Mouse (Mus musculus) left cerebral cortex, postnatal 10 days (tissue): ENCODE measurements around the gene Vamp3. TPM values are rescaled to one million over a fixed set of nuclear protein-coding genes. Genes with fewer than 3 reads are reported as not detected.
"Not testable (repeated sequence)": the region's sequence is repeated elsewhere in the genome, so short reads cannot be mapped to it uniquely, and the experiment has no call there.

Experiments
- DNase-seq, 2 experiments: peaks; one replicate each; pipeline ENCODE4 v3.0.0; 2021 to 2022; ENCODE audit warnings: low spot score in 2 of 2, mixed read lengths in 1 of 2; ENCODE audit errors: extremely low spot score in 1 of 2
- intact Hi-C: fragments of 180-260 bp; cut with DNase I; formaldehyde crosslinking; loops from one replicate; pipeline ENCODE4 v1.15.1; 2025
- total RNA-seq, 2 experiments: library from RNA; stranded (reverse); gene quantifications; 2 replicates each; pipeline ENCODE4 v1.2.3; 2021

Gene Vamp3
- total RNA-seq, 2 experiments from 2014 or later: 31.0 to 31.1 TPM

DNA sequence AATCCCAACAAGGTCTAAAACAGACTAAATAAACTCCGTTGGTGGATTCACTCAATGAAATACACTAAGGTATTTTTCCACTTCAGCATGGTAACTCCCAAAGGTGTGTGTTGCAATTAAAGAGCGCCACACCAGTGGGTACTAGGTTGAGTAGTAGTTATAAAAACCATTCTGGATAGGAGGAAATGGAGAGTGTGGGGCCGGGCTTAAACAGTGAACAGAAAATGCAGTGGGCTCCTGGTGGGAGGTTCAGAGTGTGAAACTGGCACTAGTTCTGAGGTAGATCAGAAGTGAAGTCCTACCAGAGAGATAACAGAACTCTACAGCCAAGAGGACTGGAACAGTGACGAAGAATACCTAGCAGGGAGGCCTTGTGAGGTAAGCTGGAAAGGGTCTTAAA lies 871 bp upstream of the Vamp3 start:
- intact Hi-C loops: no loop called here

DNA sequence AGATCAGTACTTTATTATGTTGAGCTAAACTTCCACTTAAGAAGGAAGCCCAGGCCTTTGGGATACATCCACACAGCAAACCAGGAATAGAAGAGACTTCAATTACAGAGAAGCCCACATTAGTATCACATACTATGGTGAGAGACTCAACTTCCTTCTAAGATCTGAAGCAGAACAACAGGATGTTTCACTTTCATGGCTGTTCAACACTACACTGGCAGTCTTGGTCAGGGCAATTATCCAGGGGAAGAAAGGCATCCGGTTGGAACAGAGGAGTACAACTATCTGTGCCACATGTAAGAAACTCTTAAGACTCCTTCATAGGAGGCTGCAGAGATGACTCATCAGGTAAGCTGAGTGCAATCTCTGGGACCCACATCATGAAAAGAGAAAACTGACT lies 6.6 kb downstream of the Vamp3 start:
- intact Hi-C loops: no loop called here
- no peak for DNase-seq

More for the DNA sequence above, 871 bp upstream of the Vamp3 start:
- no peak for DNase-seq

DNA sequence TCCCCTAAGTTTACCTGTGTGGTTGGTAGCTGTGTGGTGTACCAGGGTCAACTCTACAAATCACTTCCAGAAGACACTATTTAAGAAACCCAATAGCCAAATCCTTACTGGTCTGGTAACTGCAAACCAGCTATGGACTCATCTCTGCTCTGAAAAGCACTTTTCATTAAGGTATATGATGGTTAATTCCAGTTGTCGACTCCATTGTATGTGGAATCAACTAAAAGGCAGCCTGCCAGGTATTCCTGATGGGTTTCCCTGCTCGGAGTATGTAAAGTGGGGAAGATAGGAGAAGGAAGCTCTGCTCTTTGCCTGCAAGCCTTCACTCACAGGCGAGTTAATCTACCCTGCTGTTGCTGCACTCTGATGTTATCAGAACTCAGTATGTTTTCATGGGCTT lies 11.2 kb downstream of the Vamp3 start:
- intact Hi-C loops: no loop called here

DNA sequence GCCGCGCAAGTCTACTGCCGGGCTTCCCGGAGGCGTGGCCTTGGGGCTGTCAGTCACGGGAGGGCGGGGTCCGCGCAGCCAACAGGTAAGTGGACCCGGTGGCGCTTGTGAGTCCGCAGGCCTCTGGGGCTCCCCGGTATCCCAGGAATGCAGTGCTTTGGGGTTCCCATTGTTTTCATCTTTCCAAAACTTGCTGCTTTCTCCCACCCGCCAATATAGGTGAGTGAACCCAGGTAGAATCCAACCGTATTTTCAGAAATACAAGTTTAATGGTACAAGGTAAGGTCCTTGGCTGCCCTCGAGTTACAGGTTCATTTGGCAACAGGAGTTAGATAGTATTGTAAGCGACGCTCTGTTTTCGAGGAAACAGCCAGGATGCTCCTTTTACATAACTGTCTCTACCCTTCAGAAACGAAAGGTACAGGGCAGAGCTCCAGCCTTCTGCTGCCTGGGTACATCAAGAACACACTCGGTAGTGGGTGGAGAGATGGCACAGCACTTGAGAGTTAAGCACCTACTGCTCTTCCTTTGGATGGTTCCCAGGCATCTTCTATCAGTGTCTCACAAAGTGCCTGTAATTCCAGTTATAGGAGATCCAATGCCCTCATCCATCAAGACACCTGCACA lies 12.7 kb downstream of the Vamp3 start:
- no peak for DNase-seq

More for the DNA sequence above, 11.2 kb downstream of the Vamp3 start:
- DNase-seq: no peak

DNA sequence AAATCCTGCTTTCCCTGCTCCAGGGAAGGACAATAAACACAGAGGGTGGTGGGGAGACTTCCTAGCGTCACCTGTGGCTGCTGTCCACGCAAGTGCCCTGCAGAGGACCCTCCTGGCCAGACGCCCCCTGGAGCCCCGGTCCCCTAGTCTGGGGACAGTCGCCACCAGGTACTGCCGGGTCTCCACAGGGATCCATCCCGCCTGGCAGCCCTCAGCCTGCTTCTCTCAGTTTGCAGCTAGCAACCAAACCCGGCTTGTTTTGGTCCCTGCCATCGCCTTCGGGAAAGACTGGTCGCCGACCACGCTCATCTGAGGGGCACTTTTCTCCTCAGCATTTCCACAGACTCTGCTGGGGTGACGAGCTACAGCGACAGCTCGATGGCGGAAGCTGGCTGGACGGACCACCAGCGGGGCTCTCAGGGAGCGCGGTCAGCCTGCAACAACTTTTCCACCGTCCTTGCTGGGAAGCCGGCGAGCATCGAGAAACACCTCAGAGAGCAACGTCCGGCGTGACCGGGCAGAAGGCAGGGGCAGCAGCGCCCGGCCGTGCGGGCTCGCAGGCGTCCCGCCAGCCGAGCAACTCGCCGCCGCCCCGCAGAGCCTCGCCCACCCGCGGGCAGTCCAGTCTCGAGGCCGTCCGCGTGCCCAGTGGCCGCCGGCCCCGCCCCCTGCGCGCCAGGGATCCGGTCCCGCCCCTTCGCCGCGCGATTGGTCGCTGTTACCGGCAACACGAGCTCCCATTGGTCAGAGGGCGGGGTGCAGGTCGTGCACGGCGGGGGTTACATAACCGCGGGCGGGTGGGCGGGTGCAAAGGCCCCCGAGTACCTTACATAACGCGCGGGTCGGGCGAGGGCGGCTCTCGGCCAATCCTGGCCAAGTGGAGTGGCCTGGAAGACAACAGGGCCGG lies 13.5 kb downstream of the Vamp3 start, which contains the start of gene Per3:
Gene Per3, minus strand, starts transcription at position 629 of the 907 bp plus-strand sequence.
- peak; percentile 95 to 99 for DNase-seq
- intact Hi-C loops: no loop called here

More for the DNA sequence above, 12.7 kb downstream of the Vamp3 start:
- intact Hi-C loops: no loop called here

DNA sequence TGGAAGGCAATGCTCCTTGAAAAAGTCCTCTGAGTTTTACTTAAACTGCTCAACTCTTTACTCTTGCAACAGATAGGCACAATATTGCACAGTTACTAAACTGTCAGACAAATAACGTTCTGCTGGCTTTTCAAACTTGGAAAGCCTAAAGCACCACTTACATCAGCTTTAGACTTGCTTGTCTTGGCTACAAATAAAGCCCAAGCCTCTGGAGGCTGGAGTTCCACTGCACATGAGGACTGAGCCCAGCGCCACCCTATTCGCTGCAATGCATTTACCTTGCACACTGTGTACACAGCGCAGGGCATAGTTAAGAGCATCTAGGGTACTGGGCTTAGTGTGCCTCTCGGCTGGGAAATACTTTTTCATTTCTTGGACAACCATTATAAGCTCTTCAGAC lies 14.5 kb downstream of the Vamp3 start:
- DNase-seq: no peak
- intact Hi-C loops: no loop called here

DNA sequence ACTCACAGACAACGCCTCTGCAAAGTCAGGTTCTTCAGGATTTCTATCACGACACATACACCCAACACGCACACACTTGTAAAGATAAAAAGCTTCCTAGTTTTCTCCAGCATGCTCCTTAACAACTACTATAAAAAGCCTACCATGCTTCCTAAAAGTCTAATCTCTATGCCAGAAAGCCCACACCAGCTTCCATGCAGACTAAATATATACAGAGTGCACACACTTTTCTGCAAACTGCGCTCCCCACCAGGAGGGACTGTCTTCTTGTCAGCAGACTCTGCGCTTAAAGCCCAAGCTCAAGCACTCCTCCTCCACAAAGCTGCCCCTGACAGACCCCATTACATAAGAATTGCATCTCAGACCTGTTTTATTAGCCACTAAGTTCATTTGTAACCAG lies 16.3 kb downstream of the Vamp3 start:
- DNase-seq: peak in 1 of 2 experiments; percentile 40
- intact Hi-C loops: no loop called here

DNA sequence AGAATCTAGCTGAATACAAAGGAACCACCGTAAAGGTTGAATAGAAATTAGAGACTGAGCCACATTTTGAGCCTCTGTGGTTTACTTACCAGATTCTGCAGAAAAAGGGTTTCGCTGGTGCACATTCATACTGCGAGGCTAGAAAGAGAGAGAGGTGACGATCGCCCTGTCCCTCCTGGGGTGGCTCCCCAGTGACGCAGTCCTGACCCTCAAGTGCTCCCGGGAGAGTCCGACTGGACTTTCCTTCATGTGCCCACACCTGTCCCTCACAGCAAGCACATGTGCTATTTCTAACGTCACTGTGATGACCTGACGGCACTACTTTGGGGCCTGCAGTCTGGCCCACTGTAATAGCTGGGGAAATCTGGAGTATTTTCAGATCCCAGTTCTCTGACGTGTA lies 20.0 kb downstream of the Vamp3 start:
- intact Hi-C loops: no loop called here
- no peak for DNase-seq

DNA sequence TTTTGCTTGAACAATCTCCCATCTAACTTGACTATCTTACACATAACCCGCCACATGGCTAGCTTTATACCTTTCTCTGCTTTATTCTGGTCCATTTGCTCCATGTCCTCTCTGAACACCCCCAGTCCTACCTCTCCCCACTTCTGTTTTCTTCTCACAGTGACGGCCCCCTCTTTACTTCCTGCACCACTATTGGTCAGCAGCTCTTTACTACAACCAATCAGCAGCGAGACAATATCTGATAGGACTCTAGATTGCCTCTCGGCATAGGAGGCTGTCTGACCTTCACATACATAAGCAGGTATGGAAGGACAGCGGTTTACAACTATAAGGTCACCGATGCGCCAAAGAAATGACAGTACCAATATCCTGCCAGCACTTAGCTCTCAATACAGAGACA lies 21.2 kb downstream of the Vamp3 start:
- intact Hi-C loops: no loop called here

DNA sequence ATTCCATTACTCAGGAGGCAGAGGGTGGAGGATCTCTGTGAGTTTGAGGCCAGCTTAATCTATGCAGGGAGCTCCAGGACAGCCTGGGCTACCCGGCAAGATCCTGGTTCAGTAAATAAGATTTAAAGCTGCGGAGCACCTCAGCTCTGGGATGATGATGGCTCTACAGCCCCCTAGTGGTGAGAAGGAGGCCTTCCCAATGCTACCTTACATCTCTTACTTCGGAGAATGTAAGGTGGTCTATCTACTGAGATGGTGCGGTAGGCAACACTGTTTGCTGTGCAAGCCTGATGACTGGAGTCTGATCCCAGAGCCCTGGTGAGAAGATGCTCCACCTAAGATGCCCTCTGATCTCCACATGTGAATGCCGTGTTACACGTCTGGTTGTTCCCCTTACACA lies 30.8 kb downstream of the Vamp3 start:
- no peak for DNase-seq
- intact Hi-C loops: no loop called here

More for the DNA sequence above, 21.2 kb downstream of the Vamp3 start:
- no peak for DNase-seq

DNA sequence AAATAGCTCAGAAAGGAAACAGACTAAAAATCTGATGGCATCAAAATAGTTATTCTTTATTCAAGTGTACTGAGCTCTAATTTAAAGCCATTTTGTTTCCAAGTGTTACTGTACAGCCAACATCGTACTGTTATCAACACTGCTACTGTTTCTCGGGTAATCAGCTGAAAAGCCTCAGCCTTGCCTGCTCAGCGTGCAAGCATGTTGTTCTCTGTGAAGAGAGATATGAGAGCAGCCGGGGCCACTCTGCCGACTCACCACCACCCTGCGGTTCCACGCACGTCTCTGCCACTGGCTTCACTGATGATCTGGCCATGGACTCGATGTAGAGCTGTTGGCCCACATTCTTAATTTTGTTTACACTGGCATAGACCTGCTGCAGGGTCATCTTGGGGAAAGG lies 33.6 kb downstream of the Vamp3 start:
- no peak for DNase-seq
- intact Hi-C loops: no loop called here

DNA sequence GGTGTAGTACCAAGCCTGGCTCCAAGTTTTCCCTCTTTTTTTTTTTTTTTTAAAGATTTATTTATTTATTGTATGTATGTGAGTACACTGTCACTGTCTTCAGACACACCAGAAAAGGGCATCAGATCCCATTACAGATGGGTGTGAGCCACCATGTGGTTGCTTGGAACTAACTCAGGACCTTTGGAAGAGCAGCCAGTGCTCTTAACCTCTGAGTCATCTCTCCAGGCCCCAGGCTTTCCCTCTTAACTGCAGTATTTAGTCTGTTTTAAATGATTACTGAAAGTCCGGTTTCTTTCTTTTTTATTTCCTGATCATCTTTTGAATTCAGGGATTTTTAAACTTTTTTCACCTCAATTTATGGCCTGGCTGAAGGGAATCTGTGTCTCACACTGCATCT lies 40.4 kb downstream of the Vamp3 start:
- DNase-seq, intact Hi-C loops: not testable (repeated sequence)

DNA sequence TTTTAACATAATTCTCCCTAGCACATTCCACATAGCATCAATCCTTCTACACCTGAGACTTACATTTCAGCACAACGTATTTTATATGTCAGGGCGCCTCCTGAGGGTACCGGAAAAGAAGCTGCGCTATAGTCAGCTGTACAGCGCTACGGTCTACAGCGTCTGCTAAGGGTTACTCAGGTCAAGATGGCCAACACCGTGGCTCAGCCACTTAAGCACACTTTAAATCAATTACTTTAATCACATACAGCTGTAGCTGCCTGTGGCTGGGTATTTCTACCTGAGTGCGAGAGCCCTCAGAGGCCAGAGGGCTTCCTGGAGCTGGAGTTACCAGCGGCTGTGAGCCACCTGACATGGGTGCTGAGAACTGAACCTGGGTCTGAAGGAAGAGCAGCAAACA lies 41.8 kb downstream of the Vamp3 start:
- intact Hi-C loops: no loop called here

DNA sequence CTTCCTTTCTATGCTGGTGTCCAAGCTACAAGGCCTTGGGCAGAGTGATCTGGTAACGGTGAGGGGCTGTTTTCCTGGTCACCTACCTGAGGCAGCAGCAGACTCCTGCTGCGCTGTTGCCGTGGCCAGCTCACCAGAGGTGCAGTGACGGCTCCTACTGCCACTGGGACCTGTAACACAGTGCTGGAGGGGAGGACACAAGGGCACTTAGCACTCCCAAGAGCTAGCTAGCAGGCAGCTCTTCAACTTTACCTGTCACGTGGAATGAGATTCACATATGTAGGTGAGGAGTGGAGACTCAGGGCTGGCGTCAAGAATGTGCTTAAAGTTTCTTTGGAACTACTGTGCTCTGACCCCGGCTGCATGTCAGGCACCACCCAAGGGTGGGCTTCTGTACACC lies 47.4 kb downstream of the Vamp3 start:
- no peak for DNase-seq
- intact Hi-C loops: no loop called here

More for the DNA sequence above, 41.8 kb downstream of the Vamp3 start:
- no peak for DNase-seq

DNA sequence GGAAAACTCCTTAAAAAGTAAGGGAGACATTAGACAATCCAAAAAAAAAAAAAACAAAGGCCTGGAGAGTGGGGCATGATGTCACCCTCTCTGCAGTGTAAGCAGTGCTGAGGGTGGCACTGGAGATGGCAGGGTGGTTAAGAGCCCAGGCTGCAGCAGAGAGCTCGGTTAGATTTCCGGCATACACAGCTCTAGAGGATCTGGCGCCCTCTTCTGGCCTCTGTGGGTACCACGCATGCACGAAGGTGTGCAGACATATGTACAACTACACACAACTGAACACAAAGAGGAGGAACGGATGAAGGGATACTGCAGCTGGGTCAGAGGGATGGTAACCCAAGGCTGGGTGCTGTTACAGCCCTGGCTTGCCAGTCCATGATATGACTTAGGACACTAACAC lies 50.8 kb downstream of the Vamp3 start:
- DNase-seq: peak in 1 of 2 experiments; percentile 49
- intact Hi-C loops: no loop called here

DNA sequence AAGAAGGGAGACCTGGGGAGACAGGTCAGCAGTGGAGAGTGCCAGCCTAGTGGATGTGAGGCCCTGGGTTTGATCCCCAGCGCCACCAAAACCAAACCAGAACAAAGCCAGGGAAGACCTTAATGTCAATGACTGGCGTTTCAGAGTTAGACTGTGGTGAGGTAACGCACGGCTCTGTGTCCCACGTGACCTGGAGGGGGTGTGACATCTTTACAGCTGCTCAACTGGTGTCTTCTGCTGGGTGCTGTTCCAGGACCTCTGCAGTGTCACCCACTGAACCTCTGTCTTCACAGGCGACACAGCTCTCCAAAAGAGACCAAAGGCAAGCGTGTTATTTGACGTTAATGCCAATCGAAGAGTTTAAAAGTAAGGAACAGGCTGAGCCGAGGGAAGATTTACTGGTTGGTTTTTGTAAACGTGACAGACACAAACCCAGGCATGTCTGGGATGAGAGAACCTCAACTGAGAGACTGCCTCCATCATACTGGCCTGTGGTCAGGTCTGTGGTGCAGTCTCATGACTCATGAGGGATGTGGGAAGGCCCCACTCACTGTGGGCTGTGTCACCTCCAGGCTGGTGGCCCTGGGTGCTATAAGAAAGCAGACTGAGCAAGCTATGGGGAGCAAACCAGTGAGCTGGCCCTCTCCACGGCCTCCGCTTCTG lies 52.0 kb downstream of the Vamp3 start:
- intact Hi-C loops: no loop called here
- no peak for DNase-seq

DNA sequence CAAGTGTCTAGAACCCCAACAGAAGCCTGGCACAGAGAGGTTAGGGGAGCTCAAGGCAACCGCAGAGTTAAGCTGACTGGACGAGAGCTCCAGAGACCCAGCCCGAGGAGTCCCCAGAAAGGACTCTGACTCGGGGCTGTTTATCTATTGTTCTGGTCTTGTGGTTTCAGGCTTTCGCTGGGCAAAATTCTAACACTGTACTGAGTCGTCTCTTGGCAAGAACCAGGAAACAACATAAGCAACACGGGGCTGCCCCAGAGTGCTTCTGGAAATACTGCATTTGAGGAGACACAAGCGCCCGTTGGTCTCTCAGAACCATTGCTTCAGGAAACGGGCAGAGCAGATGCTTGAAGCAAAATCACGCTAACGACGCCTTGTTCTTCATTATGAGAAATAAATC lies 56.4 kb downstream of the Vamp3 start:
- no peak for DNase-seq
- intact Hi-C loops: no loop called here

DNA sequence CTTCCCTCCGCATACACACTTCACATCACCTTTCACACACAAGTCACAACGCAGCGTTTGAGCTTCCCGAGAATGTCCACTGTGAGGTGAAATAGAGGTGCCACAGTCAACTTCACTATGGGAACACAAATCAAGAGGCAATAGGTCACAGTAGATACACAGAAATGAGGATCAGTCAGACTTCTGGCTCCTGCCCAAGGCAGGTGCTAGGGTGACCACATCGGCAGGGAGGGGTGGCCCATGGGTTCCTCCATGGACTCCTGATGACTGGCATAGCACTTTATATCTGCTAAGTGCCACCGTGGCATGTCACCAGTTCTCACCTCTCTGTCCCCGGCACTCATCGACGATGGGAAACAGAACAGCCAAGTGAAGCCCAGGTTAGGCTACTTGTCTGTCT lies 59.1 kb downstream of the Vamp3 start:
- intact Hi-C loops: no loop called here
- no peak for DNase-seq
